Mouse (Mus musculus) heart, embryonic 10.5 days (tissue): ENCODE measurements around the gene St6gal1. TPM values are rescaled to one million over a fixed set of nuclear protein-coding genes. Genes with fewer than 3 reads are reported as not detected.

Experiments used
- DNase-seq: peaks from one replicate; pipeline ENCODE4 v3.0.0-alpha.2; 2017; ENCODE audit warnings: low spot score
- H3K27ac ChIP-seq: fragments of 300-500 bp; sonication (generic); 2 replicates; pipeline ENCODE4 v1.5.1; 2016; ENCODE audit warnings: mild to moderate bottlenecking
- H3K27me3 ChIP-seq: fragments of 300-500 bp; sonication (generic); 2 replicates; pipeline ENCODE4 v1.6.1; 2016; ENCODE audit warnings: mild to moderate bottlenecking; ENCODE audit not compliant: poor library complexity, insufficient read depth, severe bottlenecking
- H3K36me3 ChIP-seq: fragments of 300-500 bp; sonication (generic); 2 replicates; pipeline ENCODE4 v1.6.1; 2016; ENCODE audit warnings: mild to moderate bottlenecking, moderate library complexity
- H3K4me1 ChIP-seq: fragments of 300-500 bp; sonication (generic); 2 replicates; pipeline ENCODE4 v1.6.1; 2016; ENCODE audit warnings: mild to moderate bottlenecking
- H3K4me3 ChIP-seq: fragments of 300-500 bp; sonication (generic); 2 replicates; pipeline ENCODE4 v1.5.1; 2016; ENCODE audit warnings: mild to moderate bottlenecking, moderate library complexity
- H3K9me3 ChIP-seq: fragments of 300-500 bp; sonication (generic); 2 replicates; pipeline ENCODE4 v1.6.1; 2016; ENCODE audit warnings: mild to moderate bottlenecking, moderate library complexity
- WGBS: fragments of 180-500 bp; shearing (Covaris S2); methylation state at CpG from one replicate; pipeline ENCODE4 v1.1.7; 2016; 5-methylcytosine and 5-hydroxymethylcytosine counted together
- polyA plus RNA-seq: library from polyadenylated mRNA; unstranded; fragments of >200 nt; fragmentation: Nextera tagmentation; extraction: Ambion mirVana; gene quantifications from 2 replicates; pipeline ENCODE4 v1.2.1, GENCODE M21; 2016

St6gal1 gene
- polyA plus RNA-seq, 1 experiment from 2014 or later: 18.0 TPM

- Histone ChIP-seq H3K4me3 (no peak overlapping the region), H3K27ac (no peak overlapping the region), H3K9me3 (no peaks in the 10 kb centered on the region), H3K27me3 (peaks cover 60% of the 10 kb centered on the region), H3K36me3 (peaks cover 10% of the 10 kb centered on the region), H3K4me1 (peaks cover 44% of the 10 kb centered on the region)
- 3% methylated on average over 6 of the region's 10 CpGs for WGBS
- peak; percentile 91 for DNase-seq
These were observed 37.7 kb downstream of the St6gal1 start for GRCm38 (mm10) chr16:23262131-23262768.

- Histone ChIP-seq H3K36me3 (peaks cover 10% of the 10 kb centered on the region), H3K4me1 (peaks cover 40% of the 10 kb centered on the region), H3K27me3 (peaks cover 55% of the 10 kb centered on the region)
These were observed 38.3 kb downstream of the St6gal1 start for GRCm38 (mm10) chr16:23262846-23263245.

GRCm38 (mm10) chr16:23264999-23265398, 40.5 kb downstream of the St6gal1 start:
- 84% methylated on average over 12 of the region's 12 CpGs for WGBS
- Histone ChIP-seq H3K27me3 (peaks cover 75% of the 10 kb centered on the region), H3K36me3 (peaks cover 10% of the 10 kb centered on the region), H3K4me1 (peaks cover 34% of the 10 kb centered on the region), H3K4me3 (no peak overlapping the region), H3K9me3 (no peaks in the 10 kb centered on the region), H3K27ac (no peak overlapping the region)
- DNase-seq: no peak

More at GRCm38 (mm10) chr16:23262846-23263245, 38.3 kb downstream of the St6gal1 start:
- Histone ChIP-seq H3K27ac (no peak overlapping the region), H3K4me3 (no peak overlapping the region), H3K9me3 (no peaks in the 10 kb centered on the region)
- 55% methylated on average over 5 of the region's 5 CpGs for WGBS
- no peak for DNase-seq

- Histone ChIP-seq H3K36me3 (peaks cover 10% of the 10 kb centered on the region), H3K4me3 (no peak overlapping the region), H3K27ac (no peak overlapping the region), H3K9me3 (no peaks in the 10 kb centered on the region), H3K27me3 (peaks cover 73% of the 10 kb centered on the region), H3K4me1 (peaks cover 38% of the 10 kb centered on the region)
- DNase-seq: no peak
- WGBS: 90% methylated on average over 6 of the region's 6 CpGs
These were observed 40.9 kb downstream of the St6gal1 start for GRCm38 (mm10) chr16:23265481-23265880.

- 91% methylated on average over 11 of the region's 11 CpGs for WGBS
- H3K4me3 ChIP-seq: no peak overlapping the region
These were observed 41.8 kb downstream of the St6gal1 start for GRCm38 (mm10) chr16:23266293-23266692.

GRCm38 (mm10) chr16:23266896-23267295, 42.4 kb downstream of the St6gal1 start:
- Histone ChIP-seq H3K27me3 (peaks cover 62% of the 10 kb centered on the region), H3K36me3 (peaks cover 10% of the 10 kb centered on the region), H3K9me3 (no peaks in the 10 kb centered on the region), H3K27ac (no peak overlapping the region), H3K4me3 (no peak overlapping the region), H3K4me1 (peaks cover 42% of the 10 kb centered on the region)
- DNase-seq: no peak
- WGBS: 75% methylated on average over 4 of the region's 4 CpGs

More at GRCm38 (mm10) chr16:23266293-23266692, 41.8 kb downstream of the St6gal1 start:
- Histone ChIP-seq H3K27me3 (peaks cover 65% of the 10 kb centered on the region), H3K36me3 (peaks cover 10% of the 10 kb centered on the region), H3K4me1 (peaks cover 43% of the 10 kb centered on the region), H3K9me3 (no peaks in the 10 kb centered on the region), H3K27ac (no peak overlapping the region)
- DNase-seq: no peak

- DNase-seq: no peak
- Histone ChIP-seq H3K9me3 (no peaks in the 10 kb centered on the region), H3K4me3 (no peak overlapping the region), H3K27ac (no peak overlapping the region), H3K36me3 (peaks cover 10% of the 10 kb centered on the region), H3K27me3 (peaks cover 58% of the 10 kb centered on the region), H3K4me1 (peaks cover 43% of the 10 kb centered on the region)
- 84% methylated on average over 7 of the region's 7 CpGs for WGBS
These were observed 43.7 kb downstream of the St6gal1 start for GRCm38 (mm10) chr16:23268231-23268630.

GRCm38 (mm10) chr16:23269056-23269983, 44.8 kb downstream of the St6gal1 start:
- Histone ChIP-seq H3K4me1 (peaks cover 51% of the 10 kb centered on the region), H3K4me3 (no peak overlapping the region), H3K9me3 (no peaks in the 10 kb centered on the region), H3K27me3 (peaks cover 47% of the 10 kb centered on the region), H3K36me3 (peaks cover 3% of the 10 kb centered on the region; the same call in 1 of the 2 replicates), H3K27ac (peak overlapping the region; percentile 73)
- WGBS: 67% methylated on average over 17 of the region's 17 CpGs
- no peak for DNase-seq

GRCm38 (mm10) chr16:23269984-23270912, 45.7 kb downstream of the St6gal1 start:
- peaks cover 38% of the 10 kb centered on the region for H3K27me3 ChIP-seq
- peaks cover 51% of the 10 kb centered on the region for H3K4me1 ChIP-seq
- H3K36me3 ChIP-seq: 0 out of 2 replicates have a peak, but pooled peaks cover 2% of the 10 kb centered on the region
- DNase-seq: no peak
- H3K27ac ChIP-seq: peak overlapping the region; percentile 73
- WGBS: 21% methylated on average over 10 of the region's 10 CpGs
- H3K9me3 ChIP-seq: no peaks in the 10 kb centered on the region
- 0 out of 2 replicates have a peak overlapping the region, but pooled peaks have one; percentile 19 for H3K4me3 ChIP-seq

GRCm38 (mm10) chr16:23270913-23271253, 46.3 kb downstream of the St6gal1 start:
- no peak overlapping the region for H3K4me3 ChIP-seq
- DNase-seq: no peak
- 2% methylated on average over 3 of the region's 3 CpGs for WGBS
- H3K4me1 ChIP-seq: peaks cover 51% of the 10 kb centered on the region
- 0 out of 2 replicates have a peak, but pooled peaks cover 2% of the 10 kb centered on the region for H3K36me3 ChIP-seq
- H3K9me3 ChIP-seq: no peaks in the 10 kb centered on the region
- peaks cover 32% of the 10 kb centered on the region for H3K27me3 ChIP-seq
- H3K27ac ChIP-seq: peak overlapping the region; percentile 73

- H3K27ac ChIP-seq: 0 out of 2 replicates have a peak overlapping the region, but pooled peaks have one; percentile 6
These were observed 47.4 kb downstream of the St6gal1 start for GRCm38 (mm10) chr16:23271746-23272520.

More at GRCm38 (mm10) chr16:23271746-23272520, 47.4 kb downstream of the St6gal1 start:
- 73% methylated on average over 14 of the region's 14 CpGs for WGBS
- DNase-seq: no peak
- Histone ChIP-seq H3K27me3 (peaks cover 21% of the 10 kb centered on the region), H3K4me3 (no peak overlapping the region), H3K4me1 (peaks cover 51% of the 10 kb centered on the region), H3K36me3 (0 out of 2 replicates have a peak, but pooled peaks cover 2% of the 10 kb centered on the region), H3K9me3 (no peaks in the 10 kb centered on the region)
